Mouse (Mus musculus) embryo, embryonic 10 days (tissue): ENCODE measurements around the gene Cd69.
A peak's percentile ranks its signal among the peaks of the same experiment; 100 is the strongest.

ENCODE experiments used
- DNase-seq: peaks from one replicate; pipeline ENCODE4 v3.0.0-alpha.2; 2015; ENCODE audit warnings: low spot score

The Cd69 gene

GRCm38 (mm10) chr6:129275220-129275619 lies at the start of gene Cd69:
Gene Cd69, minus strand, starts transcription at chr6:129275436.
- DNase-seq: no peak

- DNase-seq: no peak
These were observed 44.1 kb upstream of the Cd69 start for GRCm38 (mm10) chr6:129319331-129319730.

GRCm38 (mm10) chr6:129318395-129318794 lies 43.2 kb upstream of the Cd69 start:
- DNase-seq: no peak

- no peak for DNase-seq
These were observed 41.2 kb upstream of the Cd69 start for GRCm38 (mm10) chr6:129316463-129316862.

DNA sequence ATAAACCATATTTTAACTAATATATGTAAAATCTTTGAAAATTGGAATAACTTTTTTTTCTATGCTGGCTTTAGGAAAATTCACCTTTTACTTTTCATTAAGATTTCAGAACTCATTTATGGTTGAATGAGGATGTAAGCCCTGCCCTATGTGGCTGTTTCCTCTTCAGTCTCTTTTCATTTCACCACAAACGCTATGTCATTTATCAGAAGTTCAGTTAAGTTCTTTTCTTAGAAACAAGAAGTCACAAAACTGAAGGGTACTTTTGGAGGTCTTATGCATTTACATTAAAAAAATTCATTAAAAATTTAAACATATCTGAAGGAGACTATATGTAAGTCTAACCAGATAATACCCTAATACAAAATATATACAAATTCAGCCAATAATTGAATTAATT lies 40.5 kb upstream of the Cd69 start:
- no peak for DNase-seq

GRCm38 (mm10) chr6:129314655-129315168 lies 39.5 kb upstream of the Cd69 start:
- no peak for DNase-seq

GRCm38 (mm10) chr6:129312499-129312898 lies 37.3 kb upstream of the Cd69 start:
- DNase-seq: no peak

GRCm38 (mm10) chr6:129304180-129304579 lies 28.9 kb upstream of the Cd69 start:
- no peak for DNase-seq

DNA sequence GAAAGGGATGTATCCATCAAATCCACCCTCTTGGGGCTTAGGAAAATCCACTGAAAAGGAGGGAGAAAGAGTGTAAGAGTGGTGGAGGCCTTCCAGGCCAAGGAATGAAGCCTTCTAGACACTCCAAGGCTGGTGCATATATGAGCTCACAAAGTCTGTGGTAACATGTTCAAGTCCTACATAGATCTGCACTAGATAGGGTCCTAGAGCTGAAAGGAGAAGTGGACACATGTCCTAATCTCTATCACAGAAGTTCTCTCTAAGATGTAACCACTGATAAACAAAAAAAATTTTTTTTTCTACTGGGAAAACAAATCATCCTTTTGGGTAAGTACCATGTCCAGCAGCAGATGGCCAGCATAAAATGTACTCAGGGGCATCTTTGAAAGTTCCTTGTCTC lies 13.5 kb upstream of the Cd69 start:
- DNase-seq: no peak

GRCm38 (mm10) chr6:129284384-129285104 lies 9.3 kb upstream of the Cd69 start:
- DNase-seq: no peak

GRCm38 (mm10) chr6:129283271-129283670 lies 8.0 kb upstream of the Cd69 start:
- DNase-seq: no peak

- DNase-seq: no peak
These were observed 1.2 kb upstream of the Cd69 start for GRCm38 (mm10) chr6:129276483-129276882.

DNA sequence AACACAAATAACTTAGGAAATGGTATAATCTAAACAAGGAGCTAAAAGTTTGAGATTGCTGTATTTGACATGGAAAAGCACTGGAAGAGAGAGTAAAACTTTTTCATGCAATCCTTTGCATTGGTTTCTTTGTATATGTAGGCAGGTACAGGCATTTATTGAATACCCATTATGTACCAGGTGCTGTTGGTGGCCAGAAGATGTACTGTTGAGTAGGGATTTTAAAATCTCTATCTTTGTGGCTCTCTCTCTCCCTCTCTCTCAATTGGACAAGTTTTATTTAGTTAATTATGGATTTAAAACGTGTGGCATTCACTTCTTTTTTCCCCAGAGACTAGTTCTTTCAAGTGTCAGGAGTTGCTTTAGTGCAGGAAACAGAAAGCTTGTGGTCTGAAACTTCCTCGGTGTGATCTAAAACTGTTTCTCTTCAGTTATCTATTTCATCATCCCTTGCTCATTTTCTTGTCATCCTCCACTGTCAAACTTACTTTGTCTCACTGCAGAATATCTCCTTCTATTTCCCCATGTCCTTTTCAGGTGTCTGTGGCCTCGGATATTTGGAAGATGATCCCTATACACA lies 478 bp upstream of the Cd69 start:
- no peak for DNase-seq

GRCm38 (mm10) chr6:129274476-129274875 lies 760 bp downstream of the Cd69 start:
- no peak for DNase-seq

DNA sequence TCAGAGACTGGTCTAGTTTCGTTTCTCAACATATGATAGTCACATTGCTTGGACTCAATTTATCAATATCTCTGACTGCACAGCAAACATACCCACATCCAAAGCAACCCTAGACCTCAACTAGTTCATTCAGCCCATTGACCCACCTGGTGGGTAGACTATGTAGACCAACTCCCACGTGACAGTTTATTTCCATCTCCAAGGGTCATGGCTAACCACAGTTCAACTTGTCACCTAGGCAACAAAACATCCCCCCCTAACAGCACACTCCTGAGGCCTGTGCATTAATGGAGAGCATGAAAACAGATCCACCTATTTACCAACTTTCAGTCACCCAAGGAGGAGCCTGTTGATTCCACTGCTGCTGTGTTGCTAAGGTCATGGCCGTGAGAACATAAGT lies 1.6 kb downstream of the Cd69 start:
- no peak for DNase-seq

GRCm38 (mm10) chr6:129266438-129267022 lies 8.7 kb downstream of the Cd69 start:
- no peak for DNase-seq

DNA sequence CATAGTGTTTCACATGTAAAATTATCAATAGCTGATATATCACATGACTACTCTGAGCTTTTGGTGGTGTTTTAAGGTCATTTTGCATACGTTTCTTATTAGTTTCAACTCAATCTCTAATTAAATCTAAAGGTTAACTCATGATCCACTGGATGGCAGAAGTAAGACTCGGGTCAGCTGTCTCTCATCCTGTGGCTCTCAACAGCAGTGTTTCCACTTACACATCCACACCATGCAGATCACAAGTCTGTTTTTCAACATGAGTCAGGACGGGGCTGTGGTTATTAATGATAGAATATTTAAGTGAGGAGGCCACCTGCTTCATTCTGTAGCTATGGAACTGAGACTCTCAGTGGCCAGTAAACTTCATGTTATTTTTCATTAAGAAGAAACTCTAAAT lies 9.4 kb downstream of the Cd69 start:
- no peak for DNase-seq

GRCm38 (mm10) chr6:129260940-129261339 lies 14.3 kb downstream of the Cd69 start:
- DNase-seq: no peak

- DNase-seq: no peak
These were observed 15.2 kb downstream of the Cd69 start for GRCm38 (mm10) chr6:129260034-129260433.

GRCm38 (mm10) chr6:129256018-129256417 lies 19.2 kb downstream of the Cd69 start:
- peak; percentile 32 for DNase-seq

GRCm38 (mm10) chr6:129254949-129255602 lies 20.2 kb downstream of the Cd69 start:
- DNase-seq: peak; percentile 70

DNA sequence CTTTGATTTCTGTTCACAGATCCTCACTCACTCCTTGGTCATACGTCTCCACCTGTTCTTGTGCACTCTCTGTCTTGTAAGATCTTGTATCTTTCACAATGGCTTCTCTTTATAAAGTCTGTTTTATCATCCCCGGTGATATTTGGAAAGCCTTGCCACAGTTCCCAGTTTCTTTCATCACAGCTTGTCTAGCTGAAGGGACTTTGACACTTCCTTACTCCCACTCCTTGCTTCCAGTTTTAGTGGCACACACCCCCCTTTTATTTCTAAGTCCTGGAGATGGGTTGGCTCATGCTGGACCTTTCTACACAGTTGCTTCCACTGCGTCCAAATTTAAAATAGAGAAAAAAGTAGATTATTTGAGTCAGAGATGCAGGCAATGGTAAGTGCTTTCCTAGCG lies 20.9 kb downstream of the Cd69 start:
- no peak for DNase-seq

DNA sequence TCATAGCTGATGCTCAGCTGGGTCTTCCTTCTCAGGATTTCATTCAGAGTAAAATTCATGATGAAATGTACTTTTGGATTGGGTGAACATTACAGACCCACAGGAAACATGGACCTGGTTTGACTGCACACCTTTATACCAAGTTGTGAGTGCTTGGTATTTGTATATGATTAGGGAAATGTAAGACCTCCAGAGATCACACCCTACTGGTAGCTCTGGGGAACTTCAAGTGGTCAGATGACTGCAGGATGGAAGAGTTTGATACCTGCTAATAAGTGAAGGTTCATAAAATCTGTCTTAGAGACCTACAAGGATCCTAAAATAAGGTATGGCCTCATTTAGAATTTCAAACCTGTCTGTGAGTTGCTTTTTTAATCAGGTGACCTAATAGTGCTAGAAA lies 27.0 kb downstream of the Cd69 start:
- DNase-seq: no peak
